Mouse (Mus musculus): ENCODE data around the gene Arrdc1.
A peak's percentile ranks its signal among the peaks of the same experiment; 100 is the strongest.

Gene Arrdc1

GRCm38 (mm10) chr2:24923561-24923960, 11.5 kb downstream of the Arrdc1 start:
- peak; percentile 65 for DNase-seq (ENCODE audit: low read depth)

- DNase-seq (ENCODE audit: low read depth) = no peak
Measured at GRCm38 (mm10) chr2:24919839-24920175, 15.2 kb downstream of the Arrdc1 start.

GRCm38 (mm10) chr2:24918930-24919838, 15.9 kb downstream of the Arrdc1 start, which contains the start of gene Ehmt1:
TSS of gene Ehmt1 (minus strand) at chr2:24919614.
- DNase-seq (ENCODE audit: low read depth) = peak; percentile 96

- DNase-seq (ENCODE audit: low read depth) = no peak
Measured at GRCm38 (mm10) chr2:24914762-24915161, 20.3 kb downstream of the Arrdc1 start.

- DNase-seq (ENCODE audit: low read depth) = no peak
Measured at GRCm38 (mm10) chr2:24912589-24912988, 22.5 kb downstream of the Arrdc1 start.

GRCm38 (mm10) chr2:24912189-24912588, 22.9 kb downstream of the Arrdc1 start:
- DNase-seq (ENCODE audit: low read depth) = no peak

- DNase-seq (ENCODE audit: low read depth) = no peak
Measured at GRCm38 (mm10) chr2:24910481-24910880, 24.6 kb downstream of the Arrdc1 start.

- peak; percentile 35 for DNase-seq (ENCODE audit: low read depth)
Measured at GRCm38 (mm10) chr2:24905653-24906155, 29.3 kb downstream of the Arrdc1 start.

- DNase-seq (ENCODE audit: low read depth) = no peak
Measured at GRCm38 (mm10) chr2:24904823-24905652, 30.0 kb downstream of the Arrdc1 start.

- DNase-seq (ENCODE audit: low read depth) = peak; percentile 15
Measured at GRCm38 (mm10) chr2:24902999-24903398, 32.1 kb downstream of the Arrdc1 start.

- peak; percentile 41 for DNase-seq (ENCODE audit: low read depth)
Measured at GRCm38 (mm10) chr2:24901055-24901454, 34.0 kb downstream of the Arrdc1 start.

- peak; percentile 39 for DNase-seq (ENCODE audit: low read depth)
Measured at GRCm38 (mm10) chr2:24899292-24899691, 35.8 kb downstream of the Arrdc1 start.

- DNase-seq (ENCODE audit: low read depth) = no peak
Measured at GRCm38 (mm10) chr2:24896761-24897160, 38.3 kb downstream of the Arrdc1 start.

- no peak for DNase-seq (ENCODE audit: low read depth)
Measured at GRCm38 (mm10) chr2:24894211-24894610, 40.8 kb downstream of the Arrdc1 start.

- no peak for DNase-seq (ENCODE audit: low read depth)
Measured at GRCm38 (mm10) chr2:24892318-24892717, 42.7 kb downstream of the Arrdc1 start.

- DNase-seq (ENCODE audit: low read depth) = no peak
Measured at GRCm38 (mm10) chr2:24890541-24891447, 44.3 kb downstream of the Arrdc1 start.

- peak; percentile 22 for DNase-seq (ENCODE audit: low read depth)
Measured at GRCm38 (mm10) chr2:24888895-24889294, 46.2 kb downstream of the Arrdc1 start.

- no peak for DNase-seq (ENCODE audit: low read depth)
Measured at GRCm38 (mm10) chr2:24880686-24881085, 54.4 kb downstream of the Arrdc1 start.

Data from NIH3T3 (cell line).